Mouse (Mus musculus): ENCODE results near the gene Loxl4. TPM values are rescaled to one million over a fixed set of nuclear protein-coding genes. Genes with fewer than 3 reads are reported as not detected.

The Loxl4 gene
- polyA plus RNA-seq, 1 experiment from 2014 or later: 0.99 TPM

- Histone ChIP-seq H3K9ac (ENCODE audit: low read depth, low read length) (no peak overlapping the region), H3K4me2 (replicated peaks; ENCODE audit: low read depth) (no peak overlapping the region)
Measured at GRCm38 (mm10) chr19:42613647-42614225, 1.1 kb upstream of the Loxl4 start.

GRCm38 (mm10) chr19:42613116-42613515 is 503 bp upstream of the Loxl4 start:
- H3K9me3 ChIP-seq (ENCODE audit: control insufficient read depth): no peaks in the 10 kb centered on the region
- peak overlapping the region; percentile 40; the same call in 1 of the 2 replicates for H3K9ac ChIP-seq (ENCODE audit: low read depth, low read length)
- H3K36me3 ChIP-seq (ENCODE audit: control insufficient read depth, insufficient read depth): no peaks in the 10 kb centered on the region
- no peak for ATAC-seq
- H3K27me3 ChIP-seq (replicated peaks; ENCODE audit: control insufficient read depth, insufficient read depth, low read length): no peaks in the 10 kb centered on the region
- 17% methylated on average over 7 of the region's 7 CpGs for WGBS
- H3K4me3 ChIP-seq (ENCODE audit: low read depth, low read length): peak overlapping the region; percentile 41
- peak overlapping the region; percentile 76 for H3K4me2 ChIP-seq (replicated peaks; ENCODE audit: low read depth)
- no peak overlapping the region for H3K27ac ChIP-seq (ENCODE audit: low read depth, low read length)
- TF ChIP-seq CTCF (IDR thresholded peaks at IDR 0.05; ENCODE audit: low read depth): no peak
- no peaks in the 10 kb centered on the region for H3K4me1 ChIP-seq (replicated peaks; ENCODE audit: control insufficient read depth, insufficient read depth, low read length)

More at GRCm38 (mm10) chr19:42613647-42614225, 1.1 kb upstream of the Loxl4 start:
- Histone ChIP-seq H3K27me3 (replicated peaks; ENCODE audit: control insufficient read depth, insufficient read depth, low read length) (no peaks in the 10 kb centered on the region), H3K4me3 (ENCODE audit: low read depth, low read length) (no peak overlapping the region), H3K4me1 (replicated peaks; ENCODE audit: control insufficient read depth, insufficient read depth, low read length) (no peaks in the 10 kb centered on the region), H3K36me3 (ENCODE audit: control insufficient read depth, insufficient read depth) (no peaks in the 10 kb centered on the region), H3K9me3 (ENCODE audit: control insufficient read depth) (no peaks in the 10 kb centered on the region), H3K27ac (ENCODE audit: low read depth, low read length) (no peak overlapping the region)
- no peak for ATAC-seq
- TF ChIP-seq CTCF (IDR thresholded peaks at IDR 0.05; ENCODE audit: low read depth): no peak
- WGBS: 61% methylated on average over 7 of the region's 7 CpGs

DNA sequence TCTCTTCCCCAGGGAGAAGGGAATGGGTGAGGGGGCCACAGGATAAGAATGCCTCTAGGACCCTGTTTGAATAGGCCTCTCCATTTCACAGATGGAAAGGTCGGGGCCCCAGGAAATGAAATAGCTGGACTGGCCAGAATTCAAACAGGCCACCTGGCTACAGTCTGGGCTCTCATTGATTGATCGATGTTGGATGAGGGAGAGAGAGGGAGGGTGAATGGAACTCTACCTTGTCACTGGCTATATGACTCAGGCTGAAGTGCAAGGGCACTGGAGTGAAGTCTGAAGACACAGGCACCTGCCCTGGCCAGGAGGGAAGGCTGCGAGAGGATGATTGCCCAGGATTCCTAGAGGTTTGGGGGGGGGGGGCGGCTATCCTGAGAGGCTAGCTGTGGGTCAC is 867 bp downstream of the Loxl4 start:
- H3K4me1 ChIP-seq (replicated peaks; ENCODE audit: control insufficient read depth, insufficient read depth, low read length): no peaks in the 10 kb centered on the region
- no peak for TF ChIP-seq CTCF (IDR thresholded peaks at IDR 0.05; ENCODE audit: low read depth)
- H3K4me2 ChIP-seq (replicated peaks; ENCODE audit: low read depth): 0 out of 2 replicates have a peak overlapping the region, but pooled peaks have one; percentile 76
- no peaks in the 10 kb centered on the region for H3K36me3 ChIP-seq (ENCODE audit: control insufficient read depth, insufficient read depth)
- H3K9ac ChIP-seq (ENCODE audit: low read depth, low read length): no peak overlapping the region
- H3K4me3 ChIP-seq (ENCODE audit: low read depth, low read length): no peak overlapping the region
- ATAC-seq: no peak
- H3K27me3 ChIP-seq (replicated peaks; ENCODE audit: control insufficient read depth, insufficient read depth, low read length): no peaks in the 10 kb centered on the region
- WGBS: 80% methylated on average over 4 of the region's 4 CpGs
- no peaks in the 10 kb centered on the region for H3K9me3 ChIP-seq (ENCODE audit: control insufficient read depth)
- H3K27ac ChIP-seq (ENCODE audit: low read depth, low read length): no peak overlapping the region

- ATAC-seq: no peak
- H3K9me3 ChIP-seq (ENCODE audit: control insufficient read depth): no peaks in the 10 kb centered on the region
- no peak for TF ChIP-seq CTCF (IDR thresholded peaks at IDR 0.05; ENCODE audit: low read depth)
- no peaks in the 10 kb centered on the region for H3K4me1 ChIP-seq (replicated peaks; ENCODE audit: control insufficient read depth, insufficient read depth, low read length)
- H3K36me3 ChIP-seq (ENCODE audit: control insufficient read depth, insufficient read depth): no peaks in the 10 kb centered on the region
- H3K4me3 ChIP-seq (ENCODE audit: low read depth, low read length): no peak overlapping the region
- no peak overlapping the region for H3K9ac ChIP-seq (ENCODE audit: low read depth, low read length)
- H3K4me2 ChIP-seq (replicated peaks; ENCODE audit: low read depth): no peak overlapping the region
- H3K27ac ChIP-seq (ENCODE audit: low read depth, low read length): no peak overlapping the region
- 83% methylated on average over 3 of the region's 3 CpGs for WGBS
- no peaks in the 10 kb centered on the region for H3K27me3 ChIP-seq (replicated peaks; ENCODE audit: control insufficient read depth, insufficient read depth, low read length)
Measured at GRCm38 (mm10) chr19:42609716-42610115, 2.9 kb downstream of the Loxl4 start.

DNA sequence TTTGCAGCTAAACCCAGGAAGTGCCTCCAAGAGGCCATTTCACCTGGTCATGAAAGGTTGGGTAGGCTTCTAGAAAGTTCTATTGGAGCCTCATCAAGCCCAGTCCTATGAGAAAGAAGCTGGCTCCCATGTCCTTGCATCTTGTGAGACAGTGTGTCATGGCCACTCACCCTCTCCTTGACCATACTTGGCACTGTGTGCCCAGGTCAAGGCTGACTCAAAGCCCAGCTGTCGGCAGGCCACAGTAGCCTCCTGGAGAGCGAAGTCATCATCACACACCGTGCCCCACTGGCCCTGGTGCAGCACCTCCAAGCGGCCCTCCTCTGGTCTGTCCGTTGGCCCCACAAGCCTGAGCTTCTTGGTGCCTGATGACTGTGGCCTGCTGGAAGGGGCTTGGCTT is 4.5 kb downstream of the Loxl4 start:
- TF ChIP-seq CTCF (IDR thresholded peaks at IDR 0.05; ENCODE audit: low read depth): no peak
- no peak overlapping the region for H3K4me2 ChIP-seq (replicated peaks; ENCODE audit: low read depth)
- no peaks in the 10 kb centered on the region for H3K36me3 ChIP-seq (ENCODE audit: control insufficient read depth, insufficient read depth)
- H3K4me3 ChIP-seq (ENCODE audit: low read depth, low read length): no peak overlapping the region
- H3K9ac ChIP-seq (ENCODE audit: low read depth, low read length): no peak overlapping the region
- no peak overlapping the region for H3K27ac ChIP-seq (ENCODE audit: low read depth, low read length)
- H3K4me1 ChIP-seq (replicated peaks; ENCODE audit: control insufficient read depth, insufficient read depth, low read length): no peaks in the 10 kb centered on the region
- ATAC-seq: no peak
- no peaks in the 10 kb centered on the region for H3K27me3 ChIP-seq (replicated peaks; ENCODE audit: control insufficient read depth, insufficient read depth, low read length)
- WGBS: 92% methylated on average over 5 of the region's 5 CpGs
- no peaks in the 10 kb centered on the region for H3K9me3 ChIP-seq (ENCODE audit: control insufficient read depth)

DNA sequence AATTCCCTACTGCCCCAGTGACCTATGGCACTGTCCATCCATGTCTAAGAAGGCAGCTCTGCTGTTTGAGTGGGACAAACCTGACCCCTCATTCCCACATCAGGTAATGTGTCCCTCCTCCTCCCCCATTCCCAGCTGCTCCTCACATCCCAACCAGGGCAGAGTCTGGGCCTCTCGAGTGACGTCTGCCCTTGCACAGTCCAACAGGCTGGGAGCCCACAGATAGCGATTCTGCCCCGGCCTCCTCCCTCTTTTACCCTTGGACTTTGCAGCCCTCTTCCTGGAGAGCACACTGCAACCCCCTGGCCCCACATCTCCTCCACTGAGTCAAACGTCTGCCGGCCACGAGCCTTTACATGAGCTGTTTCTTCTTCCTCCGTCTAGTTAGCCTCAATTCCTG is 10.0 kb downstream of the Loxl4 start:
- TF ChIP-seq CTCF (IDR thresholded peaks at IDR 0.05; ENCODE audit: low read depth): no peak
- H3K9me3 ChIP-seq (ENCODE audit: control insufficient read depth): no peaks in the 10 kb centered on the region
- no peak overlapping the region for H3K9ac ChIP-seq (ENCODE audit: low read depth, low read length)
- H3K4me3 ChIP-seq (ENCODE audit: low read depth, low read length): no peak overlapping the region
- H3K27me3 ChIP-seq (replicated peaks; ENCODE audit: control insufficient read depth, insufficient read depth, low read length): no peaks in the 10 kb centered on the region
- H3K27ac ChIP-seq (ENCODE audit: low read depth, low read length): no peak overlapping the region
- no peak overlapping the region for H3K4me2 ChIP-seq (replicated peaks; ENCODE audit: low read depth)
- no peaks in the 10 kb centered on the region for H3K36me3 ChIP-seq (ENCODE audit: control insufficient read depth, insufficient read depth)
- 52% methylated on average over 8 of the region's 8 CpGs for WGBS
- H3K4me1 ChIP-seq (replicated peaks; ENCODE audit: control insufficient read depth, insufficient read depth, low read length): no peaks in the 10 kb centered on the region
- ATAC-seq: peak; percentile 79

Measured in intestine, postnatal 0 days (tissue).